Mouse (Mus musculus) kidney, postnatal 10 days (tissue): ENCODE data around the gene Rasl11b.

Experiments used
- DNase-seq: peaks from one replicate; pipeline ENCODE4 v3.0.0; 2021; ENCODE audit warnings: mixed read lengths

Gene Rasl11b

DNA sequence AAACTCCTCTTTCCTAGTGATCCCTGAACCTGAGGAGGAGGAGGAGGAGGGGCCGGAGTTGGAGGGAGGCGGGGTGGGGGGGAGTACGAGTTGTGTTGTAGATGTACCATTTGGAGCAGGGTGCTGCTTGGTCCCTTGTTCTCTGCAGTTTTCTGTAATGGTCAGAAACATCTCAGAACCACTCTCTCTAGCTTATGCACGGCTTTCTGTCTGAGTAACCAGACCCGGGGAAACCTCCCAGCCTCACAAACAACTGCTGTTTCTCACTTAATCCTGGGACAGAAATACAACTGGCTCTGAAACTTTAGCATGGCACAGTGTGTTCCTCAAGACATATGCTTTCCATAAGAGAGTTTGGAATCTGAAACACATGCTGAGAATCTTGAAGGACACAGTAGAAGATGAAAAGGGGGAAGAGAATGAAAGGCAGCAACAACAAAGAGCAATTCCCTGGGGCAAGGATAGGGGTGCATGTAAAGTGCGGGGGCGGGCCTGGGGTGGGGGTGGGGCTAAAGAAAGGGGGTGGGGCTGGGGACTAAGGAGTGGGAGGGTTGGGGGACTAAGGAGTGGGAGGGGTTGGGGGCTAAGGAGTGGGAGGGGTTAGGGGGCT lies 19.5 kb downstream of the Rasl11b start:
- DNase-seq, result no peak

DNA sequence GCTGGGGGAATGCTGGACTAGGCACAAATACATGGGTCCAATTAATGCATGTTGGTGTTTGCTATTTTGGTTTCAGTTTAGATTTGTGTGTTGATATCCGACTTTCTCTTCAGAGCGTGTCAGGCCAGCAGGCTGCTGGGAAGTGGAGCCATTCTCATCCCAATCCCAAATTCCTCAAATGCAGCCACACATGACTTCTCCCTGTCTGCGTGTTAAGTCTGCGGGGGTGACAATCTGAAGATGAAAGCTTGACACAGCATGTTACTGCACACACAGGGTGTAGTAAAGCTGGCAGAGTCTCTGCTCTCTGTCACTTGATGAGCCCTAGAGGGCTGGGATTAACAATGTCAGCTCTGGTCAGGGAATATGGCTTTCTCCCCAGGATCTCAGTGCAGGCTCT lies 20.0 kb downstream of the Rasl11b start:
- no peak for DNase-seq

DNA sequence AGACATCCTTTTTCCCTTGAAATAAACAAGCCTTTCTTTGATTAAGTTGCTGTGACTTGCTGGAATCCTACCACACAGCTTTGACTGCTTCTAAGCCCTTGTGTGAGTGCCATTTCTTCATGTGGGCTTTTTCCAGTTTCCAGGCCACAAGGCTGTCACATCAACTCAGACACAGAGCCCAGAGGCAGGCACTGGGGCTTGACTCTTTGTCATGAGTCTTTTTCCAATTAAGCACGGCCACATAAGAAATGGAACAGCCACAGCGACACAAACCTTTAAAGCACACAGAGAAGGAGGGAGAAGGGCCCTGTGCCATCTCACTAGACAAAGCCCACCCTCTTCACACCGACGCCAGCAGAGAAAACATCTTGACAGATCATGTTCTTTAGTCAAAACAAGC lies 23.4 kb downstream of the Rasl11b start:
- no peak for DNase-seq

DNA sequence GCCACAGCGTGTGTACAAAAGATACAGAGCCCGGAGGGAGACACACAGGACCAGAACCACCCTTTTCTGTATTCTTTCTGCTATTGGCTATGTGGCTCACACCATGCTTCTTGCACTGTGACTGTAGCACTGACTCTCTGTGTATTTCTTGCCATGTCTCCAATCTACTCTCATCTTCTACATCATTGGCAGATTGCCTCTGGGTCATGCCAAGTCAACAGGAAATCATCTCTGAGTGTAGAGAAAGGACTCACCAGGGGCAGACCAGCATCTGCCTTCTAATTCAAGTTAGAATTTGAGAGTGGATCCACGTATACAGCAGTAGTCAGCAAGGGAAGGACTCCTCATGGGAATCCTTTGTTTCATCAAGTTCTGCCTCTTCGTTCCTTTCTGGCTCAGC lies 27.5 kb downstream of the Rasl11b start:
- no peak for DNase-seq

DNA sequence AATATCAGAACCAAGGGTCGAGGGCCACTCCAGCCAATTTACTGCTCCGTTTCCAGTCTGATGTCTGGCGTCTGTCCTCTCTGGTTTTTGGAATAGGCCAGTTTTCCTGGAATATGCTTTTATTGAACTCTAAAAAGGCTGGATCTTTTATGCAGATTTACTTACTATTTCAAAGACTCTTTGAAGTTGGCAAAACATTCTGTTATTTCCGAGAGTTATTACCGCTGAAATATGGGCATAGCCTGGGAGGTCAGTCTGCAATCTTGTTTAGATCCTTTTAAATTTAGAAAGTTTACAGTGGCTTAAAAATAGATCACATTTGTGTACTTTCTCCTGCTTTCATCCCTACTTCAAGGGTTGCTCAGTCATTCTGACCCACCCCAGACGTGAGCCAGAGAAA lies 29.4 kb downstream of the Rasl11b start:
- DNase-seq, result no peak

DNA sequence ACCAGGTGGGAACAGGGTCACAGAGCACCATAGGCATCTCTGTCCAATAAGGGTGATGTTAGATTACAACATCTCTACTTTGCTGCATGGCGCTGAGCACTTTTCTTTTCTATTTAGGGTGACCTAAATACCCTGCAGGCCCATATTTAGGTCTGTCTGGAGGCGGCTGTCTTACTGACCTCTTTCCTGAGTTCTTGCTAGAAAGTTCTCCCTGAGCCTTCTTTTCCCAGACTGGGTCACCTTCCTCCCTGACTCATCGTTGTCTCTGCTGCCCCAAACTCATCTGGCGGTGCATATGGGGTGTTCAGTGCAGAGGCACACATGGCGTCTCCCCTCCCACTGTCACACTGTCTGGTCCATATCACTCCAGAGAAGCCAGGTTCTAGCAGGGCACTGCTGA lies 31.1 kb downstream of the Rasl11b start:
- no peak for DNase-seq

DNA sequence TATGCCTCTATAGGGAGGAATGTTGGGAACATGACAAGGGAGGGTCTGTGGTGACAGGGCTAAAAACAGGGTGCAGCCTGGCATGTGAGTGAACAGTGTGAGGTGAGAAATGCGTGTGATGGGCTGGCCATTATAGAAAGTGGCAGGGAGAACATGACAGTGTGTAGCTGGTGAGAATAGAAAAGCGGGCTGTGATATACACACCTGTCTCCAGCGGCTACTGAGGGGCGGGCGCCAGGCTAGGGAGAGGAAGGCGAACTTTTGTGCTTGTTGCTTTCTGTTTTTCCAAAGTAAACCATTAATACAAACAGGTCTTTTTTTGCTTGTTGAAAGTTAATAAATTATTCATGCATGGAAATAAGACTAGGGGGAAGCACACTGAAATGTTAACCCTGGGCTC lies 32.3 kb downstream of the Rasl11b start:
- no peak for DNase-seq

DNA sequence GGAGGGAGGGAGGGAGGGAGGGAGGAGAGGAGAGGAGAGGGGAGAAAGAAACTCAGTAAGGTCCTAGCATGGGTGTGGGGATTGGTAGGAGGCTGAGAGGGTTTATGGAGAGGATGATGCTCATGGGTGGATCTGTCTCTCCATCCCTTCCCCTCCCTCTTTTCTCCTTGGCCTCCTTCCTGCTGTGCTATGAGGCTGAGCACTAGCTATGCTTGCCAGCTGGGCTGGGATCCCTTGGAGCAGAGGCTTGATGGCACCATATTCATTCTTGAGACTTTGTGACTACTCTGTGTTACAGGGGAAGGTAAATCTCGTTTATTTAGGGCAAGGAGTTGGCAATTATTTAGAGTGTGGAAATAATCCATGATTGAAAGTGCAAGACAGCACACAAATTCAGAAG lies 33.9 kb downstream of the Rasl11b start:
- no peak for DNase-seq

DNA sequence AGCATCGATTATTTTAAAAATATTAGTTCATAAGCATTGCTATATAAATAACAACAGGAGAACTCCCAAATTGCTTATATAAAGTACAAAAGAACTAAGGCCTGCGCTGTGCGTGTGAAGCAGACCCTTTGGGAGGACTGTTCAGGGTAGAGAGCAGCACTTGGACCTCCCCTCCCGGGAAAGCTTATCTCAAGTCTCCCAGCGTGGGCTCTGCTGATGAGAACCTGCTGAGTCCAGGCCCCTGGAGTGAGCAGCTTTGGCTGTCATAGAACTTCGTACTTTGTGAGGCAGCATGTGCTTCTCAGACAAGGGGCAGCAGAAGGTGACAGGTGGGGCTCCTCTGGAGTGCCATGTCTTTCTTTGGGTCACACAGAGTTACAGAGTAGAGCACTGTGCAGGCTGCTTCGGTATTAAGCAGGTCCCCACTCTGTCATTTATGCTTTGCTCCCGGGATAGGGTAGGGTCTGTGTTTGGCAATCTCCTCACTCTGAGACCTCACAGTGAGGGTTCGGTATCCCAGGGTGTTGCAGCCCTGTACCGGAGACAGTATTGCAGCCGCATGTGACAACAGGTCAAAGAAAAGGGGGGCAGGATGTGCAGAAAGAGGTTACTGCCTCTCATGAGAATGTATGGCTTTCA lies 34.8 kb downstream of the Rasl11b start:
- no peak for DNase-seq

DNA sequence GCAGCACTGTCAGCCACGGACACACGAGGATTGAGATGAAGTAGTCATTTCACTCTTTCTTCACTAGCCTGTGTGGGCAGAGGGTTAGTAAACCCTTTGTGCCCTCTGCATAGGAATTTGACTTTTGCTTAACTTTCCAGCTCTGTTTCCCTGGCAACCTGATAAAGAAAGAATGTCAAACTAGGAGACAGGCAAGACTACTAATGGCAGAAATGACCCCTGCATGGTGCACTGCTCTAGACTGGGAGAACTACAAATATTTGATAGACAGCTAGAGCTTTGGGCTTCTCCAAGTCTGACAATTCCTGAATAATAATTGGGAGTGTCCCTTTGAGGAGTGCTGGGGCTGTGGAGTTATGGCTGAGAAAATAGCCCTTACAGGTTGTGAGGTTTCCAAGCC lies 35.4 kb downstream of the Rasl11b start:
- DNase-seq, result no peak

DNA sequence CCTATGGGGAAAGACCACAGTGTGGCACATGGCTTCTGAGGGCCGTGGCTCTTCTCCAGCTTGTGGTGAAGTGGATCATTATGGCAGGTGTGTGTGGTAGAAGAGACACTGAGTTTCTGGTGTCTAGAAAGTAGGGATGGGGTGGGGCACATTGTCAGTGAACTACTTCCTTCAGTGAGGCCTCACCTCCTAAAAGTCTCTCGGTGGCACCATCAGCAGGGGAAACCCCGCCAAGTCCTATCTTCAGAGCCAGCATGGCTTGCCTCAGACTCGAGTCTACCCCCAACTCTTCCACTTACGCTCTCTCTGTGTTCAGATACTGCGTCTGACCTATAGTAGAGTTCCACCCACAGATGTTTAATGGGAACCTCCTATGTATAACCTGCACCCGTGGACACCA lies 38.7 kb downstream of the Rasl11b start:
- no peak for DNase-seq

DNA sequence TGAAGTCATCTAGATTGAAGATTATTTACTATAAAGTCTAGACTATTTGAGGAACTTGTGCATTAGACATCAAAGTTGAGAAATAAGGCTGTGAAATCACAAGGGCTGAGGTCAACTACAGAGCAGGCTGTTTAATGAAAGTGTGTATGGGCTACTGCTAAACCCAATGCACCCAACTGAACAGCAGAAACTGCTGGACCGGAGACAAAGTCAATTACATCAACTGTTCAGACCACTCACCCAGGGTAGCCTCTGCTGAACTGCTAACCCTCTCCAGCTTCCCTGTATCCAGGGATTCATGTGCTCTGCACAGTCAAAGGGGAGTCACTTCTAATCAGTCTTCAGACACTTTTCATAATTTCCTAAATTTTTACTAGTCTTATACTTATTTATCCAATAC lies 44.3 kb downstream of the Rasl11b start:
- no peak for DNase-seq

DNA sequence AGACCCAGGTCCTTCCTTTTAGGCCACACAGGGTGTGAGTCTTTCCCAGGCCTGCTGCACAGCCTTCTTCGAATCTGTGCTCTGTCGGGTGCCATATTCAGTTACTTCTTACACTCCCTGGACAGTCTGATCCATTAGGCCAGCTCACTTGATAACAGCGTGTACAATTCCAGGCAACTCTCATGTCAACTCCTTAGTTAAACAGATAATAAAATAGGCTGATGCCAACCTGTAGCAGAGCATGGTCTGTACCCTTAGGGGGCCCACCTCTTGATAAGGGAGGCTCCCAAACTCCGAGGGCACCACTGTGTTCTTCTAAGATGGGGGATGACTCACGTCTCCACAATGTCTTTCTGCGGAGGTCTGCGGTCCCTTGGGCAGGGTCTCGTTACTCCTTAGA lies 45.2 kb downstream of the Rasl11b start:
- no peak for DNase-seq

DNA sequence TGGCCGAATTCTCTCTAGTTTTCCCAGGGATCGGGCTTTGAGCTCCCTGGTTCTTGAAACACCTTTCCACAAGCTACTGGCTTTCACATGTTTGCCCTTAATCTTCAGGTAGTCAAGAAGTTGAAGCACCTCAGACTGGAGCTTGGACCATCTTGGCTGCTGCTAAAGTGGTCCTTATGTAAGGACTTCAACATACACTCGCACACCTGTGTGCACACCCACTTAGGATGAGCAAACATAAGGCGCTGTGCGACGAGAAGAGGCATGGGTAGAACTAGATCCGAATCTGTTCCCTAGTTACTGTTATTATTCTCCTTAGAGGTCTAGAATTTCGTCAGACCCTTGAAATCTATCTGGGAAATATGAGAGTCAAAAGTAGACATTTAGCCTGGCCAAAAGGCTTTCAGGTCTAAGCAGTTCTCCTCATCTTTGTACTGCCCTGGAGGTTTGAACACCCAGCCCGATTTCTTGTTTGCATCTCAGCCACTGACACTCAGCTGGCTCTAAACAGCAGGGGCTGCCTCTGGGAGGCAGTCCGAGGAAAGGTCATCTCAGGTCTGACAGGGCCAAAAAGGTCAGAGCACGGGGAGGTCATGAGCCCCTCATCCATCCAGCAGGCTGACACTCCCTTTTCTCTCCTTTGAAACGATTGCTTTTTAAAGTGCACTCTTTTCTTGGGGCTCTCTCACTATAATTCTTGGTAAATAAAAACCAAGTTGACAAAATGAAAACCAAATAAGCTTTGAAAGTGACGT lies 46.0 kb downstream of the Rasl11b start:
- DNase-seq, result no peak

DNA sequence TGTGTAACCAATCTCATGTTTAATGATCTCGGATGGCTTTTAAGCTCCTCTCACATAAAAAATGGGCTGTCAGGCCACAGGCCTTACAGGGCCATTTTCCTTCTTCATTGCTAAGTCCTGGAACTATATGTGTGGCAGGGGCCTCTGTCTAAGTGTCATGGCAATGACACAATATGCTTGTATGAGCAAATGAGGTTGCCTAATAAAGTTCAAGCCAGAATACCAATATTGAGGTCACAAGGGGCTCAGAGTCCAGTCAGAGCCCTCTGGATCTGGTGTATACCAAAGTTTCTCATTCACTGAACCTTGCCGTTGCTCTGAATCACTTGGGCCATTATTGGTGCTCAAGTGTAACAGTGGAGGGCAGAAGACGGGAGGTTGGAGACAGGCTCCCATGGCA lies 47.6 kb downstream of the Rasl11b start:
- DNase-seq, result no peak

DNA sequence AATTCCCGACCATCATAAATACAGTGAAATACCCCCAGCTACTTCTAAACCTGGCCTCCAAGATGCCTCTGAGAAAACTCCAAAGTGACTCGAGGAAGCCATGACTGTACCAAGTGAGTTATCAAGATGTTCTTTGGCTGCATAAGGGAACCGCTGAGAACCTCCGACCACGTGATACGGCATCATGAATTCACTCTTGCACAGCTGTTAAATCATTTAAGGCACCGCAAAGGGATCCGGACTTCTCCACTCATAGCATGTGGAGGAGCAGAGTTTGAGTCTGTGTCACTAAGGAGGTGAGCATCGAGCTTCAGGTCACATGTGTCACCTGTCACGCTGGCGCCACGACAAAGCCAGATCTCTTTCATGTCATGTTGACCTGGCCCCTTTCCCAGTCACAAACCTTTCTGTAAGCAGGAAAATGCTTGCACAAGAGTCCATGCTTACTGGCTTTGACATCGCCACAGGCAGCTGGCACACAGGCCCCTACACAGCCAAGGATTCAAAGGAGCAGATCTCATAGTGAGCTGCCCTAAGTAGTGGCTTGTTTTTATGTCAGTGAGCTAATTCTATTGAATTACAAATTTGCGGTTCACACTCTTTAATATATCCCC lies 49.4 kb downstream of the Rasl11b start:
- no peak for DNase-seq

DNA sequence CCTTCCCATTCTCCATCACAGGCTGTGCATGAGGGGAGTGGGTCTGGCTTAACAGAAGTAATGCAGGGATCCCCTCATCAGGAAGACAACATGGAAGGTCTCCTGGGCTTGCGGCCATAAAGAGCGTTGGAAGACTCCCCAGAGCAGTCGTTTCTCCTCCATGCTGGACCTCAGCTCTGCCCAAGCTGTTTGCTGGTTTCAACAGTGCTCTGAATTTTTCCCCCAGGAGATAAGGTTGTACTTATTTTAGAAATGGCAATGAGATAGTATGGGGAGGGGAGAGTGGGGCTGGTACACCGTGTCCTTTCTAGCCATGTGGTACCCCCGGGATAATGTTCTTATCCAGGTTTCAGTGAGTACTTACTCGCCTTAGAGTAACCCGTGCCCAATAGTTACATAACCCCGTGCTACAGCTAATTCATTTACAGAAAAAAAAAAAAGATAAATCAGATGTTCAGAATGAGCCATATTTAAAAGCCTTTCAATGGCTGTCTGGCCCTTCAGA lies 50.6 kb downstream of the Rasl11b start:
- DNase-seq, result no peak

DNA sequence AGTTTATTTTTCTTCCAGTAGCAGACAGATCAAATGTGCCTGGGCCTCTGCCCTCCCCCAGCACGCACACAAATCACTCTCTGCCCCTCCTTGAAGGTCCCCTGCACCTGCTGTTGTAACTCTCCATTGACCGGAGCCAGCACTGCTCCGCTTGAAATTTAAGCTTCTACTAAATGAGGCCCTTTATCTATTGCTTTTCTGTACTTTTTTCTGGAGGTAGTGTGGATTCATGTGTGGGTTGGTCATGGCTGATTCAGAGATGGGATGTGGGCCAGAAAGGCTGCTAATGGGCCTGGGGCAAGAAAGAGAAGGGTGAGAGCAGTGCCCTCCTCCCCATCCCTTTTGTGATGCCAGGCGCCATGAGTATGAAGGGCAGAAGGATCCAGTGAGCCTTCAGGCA lies 51.4 kb downstream of the Rasl11b start:
- no peak for DNase-seq

DNA sequence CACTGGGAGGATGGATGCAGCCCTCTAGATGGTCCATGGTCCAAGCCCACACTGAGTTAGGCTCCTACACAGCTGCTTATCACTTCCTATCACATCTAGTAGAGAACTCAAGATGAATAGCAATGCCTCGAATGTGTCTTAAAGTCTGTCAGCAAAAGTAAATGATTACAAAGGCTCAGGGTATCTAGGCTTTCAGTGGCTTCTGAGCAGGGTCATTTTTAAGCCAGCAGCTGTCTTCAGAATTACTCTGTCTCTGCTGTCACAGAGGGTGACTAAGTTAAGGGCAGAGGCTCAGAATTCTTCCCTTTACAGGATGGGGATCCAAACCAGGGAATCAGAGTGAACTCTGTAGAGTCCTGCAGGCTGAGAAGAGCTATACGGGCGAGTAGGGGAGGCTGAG lies 51.9 kb downstream of the Rasl11b start:
- no peak for DNase-seq
